Mouse (Mus musculus) E14TG2a.4 (cell line): ENCODE measurements around the gene Ap2m1.

Experiments used
- CTCF ChIP-seq: conservative IDR thresholded peaks from 2 replicates; pipeline ENCODE4 v1.5.1; 2014; ENCODE audit warnings: low read length
- NANOG ChIP-seq: IDR thresholded peaks from 2 replicates; pipeline ENCODE4 v1.6.1; 2014; ENCODE audit warnings: borderline replicate concordance, low read length, mixed read lengths

GRCm38 (mm10) chr16:20589366-20589938 lies 54.2 kb downstream of the Ap2m1 start, which contains the start of gene Vwa5b2:
- TF ChIP-seq CTCF (no peak), NANOG (no peak)
